Mouse (Mus musculus): Measurements from ENCODE around the gene Ppp2r5a.

Gene Ppp2r5a

DNA sequence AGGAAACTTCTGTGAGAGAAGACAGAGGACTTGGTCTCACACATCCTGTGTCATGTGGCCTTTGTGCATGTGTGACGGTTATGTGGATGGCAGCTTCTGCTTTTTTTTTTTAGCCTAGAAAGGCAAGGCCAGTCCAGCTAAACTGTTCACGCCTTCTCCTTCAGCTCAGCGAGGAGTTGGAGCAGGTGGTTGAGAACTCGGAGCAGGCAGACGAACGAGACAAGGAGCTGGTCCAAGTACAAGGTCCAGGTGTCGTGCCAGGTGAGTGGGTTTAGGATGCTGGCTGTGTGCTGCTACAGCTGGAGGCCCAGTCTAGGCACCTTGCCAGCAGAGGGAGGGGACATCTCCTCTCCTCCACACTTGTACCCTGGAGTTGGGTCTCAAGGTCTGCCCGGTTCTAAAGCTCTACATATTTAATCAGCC is 75.0 kb downstream of the Ppp2r5a start:
- DNase-seq (ENCODE audit: extremely low read depth, low read depth, low spot score) = no peak

DNA sequence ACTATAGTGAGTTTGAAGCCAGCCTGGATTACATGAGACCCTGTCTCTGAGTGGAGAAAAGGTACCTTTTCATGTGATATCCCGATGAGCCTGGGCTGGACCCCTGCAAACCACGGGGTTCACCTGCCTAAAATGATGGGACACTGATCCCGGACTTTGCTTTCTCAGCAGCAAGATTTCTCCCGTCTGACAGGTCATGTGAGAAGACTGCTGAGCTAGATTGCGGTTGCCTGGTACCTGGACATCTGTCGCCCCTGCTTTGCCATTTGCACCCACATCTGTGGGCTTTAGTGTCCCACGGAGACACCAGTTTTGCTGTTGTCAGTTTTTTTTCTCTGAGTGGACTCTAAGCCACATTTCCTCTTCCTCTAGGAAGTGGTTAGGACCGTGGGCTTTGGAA is 75.8 kb downstream of the Ppp2r5a start:
- no peak for DNase-seq (ENCODE audit: extremely low read depth, low read depth, low spot score)

DNA sequence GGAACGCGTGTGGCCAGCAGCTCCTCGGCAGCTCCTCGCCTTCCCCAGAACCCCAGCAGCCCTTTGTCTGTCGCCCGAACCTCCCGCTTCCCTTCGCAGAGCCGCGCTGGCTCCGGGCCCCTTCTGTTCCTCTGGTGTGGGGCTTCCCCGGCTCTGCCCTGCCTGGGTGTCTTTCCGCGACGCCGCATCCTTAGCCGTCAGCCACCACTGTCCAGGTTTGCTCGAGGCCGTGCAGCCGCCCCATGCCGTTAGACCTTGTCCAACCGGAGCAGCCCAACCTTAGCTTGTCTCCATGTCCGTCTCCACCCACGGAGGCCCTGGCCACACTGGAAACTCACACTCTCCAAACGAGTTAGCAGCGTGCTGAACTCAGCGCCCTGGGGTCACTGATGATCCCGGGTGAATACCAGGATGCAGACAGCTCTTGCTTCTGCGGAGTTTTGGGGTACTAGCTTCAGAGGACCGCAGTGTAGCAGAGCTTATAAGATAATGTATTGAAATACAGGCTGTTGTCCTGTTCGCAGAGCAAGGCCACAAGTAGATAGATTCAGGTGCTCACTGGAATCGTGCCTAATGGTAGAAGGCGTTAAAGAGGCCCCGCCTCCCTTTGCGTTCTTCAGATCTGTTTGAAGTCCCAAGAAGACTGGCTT is 76.7 kb downstream of the Ppp2r5a start:
- DNase-seq (ENCODE audit: extremely low read depth, low read depth, low spot score) = no peak

DNA sequence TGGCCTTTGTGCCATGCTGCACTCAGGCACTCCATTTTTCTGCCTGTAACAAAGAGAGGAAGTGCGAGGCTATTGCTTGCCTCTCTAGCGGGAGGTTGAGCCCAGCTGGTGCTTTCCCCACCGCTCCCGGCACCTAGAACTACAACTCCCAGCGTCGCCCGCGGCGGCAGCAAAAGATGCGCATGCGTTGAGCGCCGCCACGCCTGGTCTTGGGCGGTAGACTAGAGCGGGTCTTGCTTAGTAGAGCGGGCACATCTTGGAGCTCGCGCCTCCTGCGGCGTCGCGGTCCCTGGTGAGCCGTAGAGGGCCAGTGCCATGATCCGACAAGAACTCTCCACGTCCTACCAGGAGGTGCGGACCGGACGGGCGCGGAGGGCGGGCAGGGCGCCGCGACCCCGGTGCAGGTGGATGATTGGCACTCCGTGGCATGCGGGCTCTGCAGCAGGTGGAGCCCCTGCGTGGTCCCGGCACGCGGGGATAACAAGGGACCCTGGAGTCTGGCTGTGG is 77.3 kb downstream of the Ppp2r5a start, which contains the start of gene Tmem206:
TSS of gene Tmem206 (plus strand) at position 187 of the 507 bp plus-strand sequence.
- no peak for DNase-seq (ENCODE audit: extremely low read depth, low read depth, low spot score)

DNA sequence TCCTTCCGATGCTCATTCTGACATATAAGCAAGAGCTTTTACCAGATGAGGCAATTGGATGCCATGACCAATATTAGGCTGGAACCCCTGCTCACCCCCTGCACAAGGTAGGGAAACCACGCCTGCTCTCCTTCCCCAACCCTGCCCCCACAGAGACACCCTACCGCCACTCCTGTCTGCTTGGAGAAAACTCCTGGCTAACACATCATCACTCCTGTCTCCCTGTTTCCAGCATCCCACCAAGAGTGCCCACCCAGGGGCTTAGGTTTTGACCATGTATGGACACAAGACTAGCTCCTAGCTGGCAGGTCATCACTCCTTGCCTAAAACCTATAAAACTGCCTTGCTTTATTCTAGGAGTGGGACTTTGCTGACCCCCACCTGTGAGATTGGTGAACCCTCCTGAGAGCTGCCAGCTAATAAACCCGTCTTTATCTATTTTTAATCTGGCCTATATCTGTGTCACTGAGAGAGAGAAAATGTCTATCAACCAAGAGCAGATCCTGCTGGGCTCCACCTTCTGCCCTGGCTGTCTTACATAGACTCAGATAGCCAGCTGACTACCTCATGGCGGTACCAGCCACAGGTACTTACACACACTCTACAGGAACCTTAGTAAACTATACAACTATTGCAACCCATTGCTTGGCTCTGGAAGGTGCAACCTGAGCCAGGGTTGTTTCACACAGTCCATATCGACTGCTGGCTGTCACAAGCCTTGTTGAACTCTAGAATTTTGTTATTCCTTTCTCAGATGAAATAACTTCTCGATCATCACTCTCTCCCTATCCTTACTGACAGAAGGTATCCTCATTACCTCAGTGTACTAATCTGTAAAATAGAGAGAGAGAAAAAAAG is 78.1 kb downstream of the Ppp2r5a start:
- DNase-seq (ENCODE audit: extremely low read depth, low read depth, low spot score) = no peak

DNA sequence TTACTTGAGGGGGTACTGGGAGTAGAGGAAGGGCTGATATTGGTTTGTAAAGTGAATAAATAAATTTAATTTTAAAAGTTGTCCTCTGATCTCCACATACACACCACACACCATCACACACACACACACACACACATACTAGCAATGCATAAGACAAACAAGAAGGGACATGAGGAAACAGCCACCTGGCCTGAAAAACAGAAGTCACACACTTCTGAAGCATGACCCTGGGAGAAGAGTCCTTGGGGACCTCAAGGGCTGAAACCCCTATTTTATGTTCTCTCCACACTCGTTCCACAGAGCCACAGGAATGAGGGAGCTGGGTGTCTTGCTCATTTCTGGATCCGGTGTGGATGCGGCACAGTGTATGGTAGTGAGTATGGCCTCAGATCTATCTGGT is 79.7 kb downstream of the Ppp2r5a start:
- no peak for DNase-seq (ENCODE audit: extremely low read depth, low read depth, low spot score)

DNA sequence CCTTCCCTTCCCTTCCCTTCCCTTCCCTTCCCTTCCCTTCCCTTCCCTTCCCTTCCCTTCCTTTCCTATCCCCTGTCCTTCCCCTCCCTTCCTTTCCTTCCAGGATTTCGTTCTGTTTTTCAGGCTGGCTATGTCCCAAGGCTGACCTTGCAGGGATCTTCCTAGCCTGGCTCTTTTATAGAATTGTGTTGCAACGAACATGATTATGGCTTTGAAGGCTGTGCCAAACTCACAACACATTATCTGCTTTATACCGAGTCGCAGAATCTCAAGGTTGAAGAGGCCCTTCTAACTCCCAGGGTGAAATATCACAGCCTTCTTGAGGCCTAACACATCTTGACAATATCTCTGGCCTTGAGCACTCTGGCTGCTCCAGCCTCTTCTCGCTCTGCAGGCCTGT is 84.4 kb downstream of the Ppp2r5a start:
- DNase-seq (ENCODE audit: extremely low read depth, low read depth, low spot score) = no peak

DNA sequence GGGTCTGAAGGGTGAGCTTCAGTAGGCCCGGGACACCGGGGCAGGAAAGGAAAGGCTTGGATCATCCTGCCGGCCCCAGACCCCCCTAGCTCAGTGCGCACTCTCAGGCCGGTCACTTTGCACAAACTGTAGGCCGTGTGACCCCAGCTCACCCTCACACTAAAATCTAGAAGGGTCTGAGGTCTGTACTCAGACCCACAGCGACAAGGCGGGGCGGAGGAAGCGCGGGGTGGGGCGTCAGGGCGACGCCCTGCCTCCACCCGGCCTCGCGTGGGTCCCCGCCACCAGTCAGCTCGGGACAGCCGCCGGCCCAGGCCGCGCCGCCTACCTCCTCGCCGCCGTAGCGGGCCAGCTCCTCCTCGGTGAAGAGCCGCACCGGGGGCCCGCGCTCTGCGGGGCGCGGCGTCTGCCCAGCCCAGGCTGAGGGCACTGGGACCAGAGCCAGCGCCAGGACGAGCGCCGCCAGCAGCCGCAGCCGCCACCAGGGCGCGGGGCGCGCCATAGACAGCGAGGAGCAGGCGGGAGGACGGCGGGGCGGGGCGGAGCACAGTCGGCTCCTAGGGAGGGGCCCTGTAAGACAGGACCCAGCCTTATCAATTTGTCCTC is 85.4 kb downstream of the Ppp2r5a start, which contains the start of gene Nenf:
TSS of gene Nenf (minus strand) at position 604 of the 606 bp plus-strand sequence.
- no peak for DNase-seq (ENCODE audit: extremely low read depth, low read depth, low spot score)

DNA sequence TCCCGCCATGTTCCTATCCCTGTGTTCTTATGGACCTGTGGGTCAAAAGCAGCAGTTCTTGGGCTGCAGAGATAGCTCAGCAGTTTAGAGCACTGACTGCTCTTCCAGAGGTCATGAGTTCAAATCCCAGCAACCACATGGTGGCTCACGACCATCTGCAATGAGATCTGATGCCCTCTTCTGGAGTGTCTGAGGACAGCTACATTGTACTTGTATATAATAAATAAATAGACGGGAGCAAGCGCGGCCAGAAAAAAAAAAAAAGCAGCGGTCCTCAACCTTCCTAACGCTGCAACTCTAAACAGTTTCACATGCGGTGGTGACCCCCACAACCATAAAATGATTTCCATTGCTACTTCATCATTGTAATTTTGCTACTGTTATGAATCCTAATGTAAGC is 86.3 kb downstream of the Ppp2r5a start:
- no peak for DNase-seq (ENCODE audit: extremely low read depth, low read depth, low spot score)

DNA sequence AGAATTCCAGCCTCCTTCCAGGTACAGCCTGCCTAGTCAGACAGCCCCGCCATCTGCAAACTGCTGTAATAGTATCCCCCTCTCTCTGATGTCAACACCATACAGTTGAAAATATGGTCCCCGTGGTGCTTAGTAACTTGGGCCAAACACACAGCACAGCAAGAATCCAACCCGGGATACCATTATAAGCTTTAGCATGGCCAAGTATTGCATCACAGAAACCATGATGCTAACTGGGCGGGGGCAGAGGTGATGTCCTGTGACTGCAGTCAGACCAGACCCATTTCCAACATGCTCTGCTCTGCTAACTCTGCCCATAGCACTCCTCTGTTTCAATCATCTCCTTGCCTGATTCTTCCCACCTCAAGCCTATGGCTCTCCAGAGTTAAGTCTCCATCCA is 89.1 kb downstream of the Ppp2r5a start:
- no peak for DNase-seq (ENCODE audit: extremely low read depth, low read depth, low spot score)

DNA sequence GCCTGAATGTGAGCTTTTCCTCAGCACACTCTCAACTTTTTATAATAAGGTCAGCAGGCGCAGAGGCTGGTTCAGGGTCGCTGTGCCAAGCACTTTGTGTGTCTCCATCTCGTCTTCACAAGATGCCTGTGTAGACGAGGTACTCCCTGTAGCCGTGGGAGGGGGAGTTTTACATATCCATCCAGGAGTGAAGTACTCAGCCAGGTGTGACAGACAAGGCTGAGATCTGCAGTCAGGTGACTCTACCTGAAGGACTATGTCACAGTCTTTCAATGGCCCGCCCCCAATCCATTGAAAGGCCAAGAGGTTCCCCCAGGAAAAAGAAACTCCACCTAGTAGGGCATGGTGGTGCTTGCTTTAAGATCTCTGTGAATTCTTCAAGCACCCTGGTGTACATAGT is 89.9 kb downstream of the Ppp2r5a start:
- no peak for DNase-seq (ENCODE audit: extremely low read depth, low read depth, low spot score)

DNA sequence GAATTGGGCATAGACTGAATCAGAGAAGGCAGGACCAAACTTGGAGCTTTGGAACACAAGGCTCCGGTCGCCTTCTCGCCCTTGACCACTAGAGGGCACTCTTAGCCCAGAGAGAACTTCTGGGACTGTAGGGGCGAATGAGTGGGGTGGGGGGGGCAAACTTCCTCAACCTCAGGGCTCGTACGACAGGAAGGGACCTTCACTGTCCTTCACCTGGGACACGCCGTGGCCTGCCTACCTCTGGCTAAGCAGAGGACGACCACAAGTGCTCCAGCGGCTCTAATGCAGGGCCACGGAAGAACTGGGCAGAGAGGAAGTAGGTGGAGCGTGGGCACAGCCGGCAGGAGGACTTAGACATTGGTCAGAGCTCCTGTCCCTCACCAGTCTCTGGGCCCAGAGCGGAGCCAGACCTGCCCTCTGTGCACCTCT is 90.5 kb downstream of the Ppp2r5a start:
- DNase-seq (ENCODE audit: extremely low read depth, low read depth, low spot score) = no peak

DNA sequence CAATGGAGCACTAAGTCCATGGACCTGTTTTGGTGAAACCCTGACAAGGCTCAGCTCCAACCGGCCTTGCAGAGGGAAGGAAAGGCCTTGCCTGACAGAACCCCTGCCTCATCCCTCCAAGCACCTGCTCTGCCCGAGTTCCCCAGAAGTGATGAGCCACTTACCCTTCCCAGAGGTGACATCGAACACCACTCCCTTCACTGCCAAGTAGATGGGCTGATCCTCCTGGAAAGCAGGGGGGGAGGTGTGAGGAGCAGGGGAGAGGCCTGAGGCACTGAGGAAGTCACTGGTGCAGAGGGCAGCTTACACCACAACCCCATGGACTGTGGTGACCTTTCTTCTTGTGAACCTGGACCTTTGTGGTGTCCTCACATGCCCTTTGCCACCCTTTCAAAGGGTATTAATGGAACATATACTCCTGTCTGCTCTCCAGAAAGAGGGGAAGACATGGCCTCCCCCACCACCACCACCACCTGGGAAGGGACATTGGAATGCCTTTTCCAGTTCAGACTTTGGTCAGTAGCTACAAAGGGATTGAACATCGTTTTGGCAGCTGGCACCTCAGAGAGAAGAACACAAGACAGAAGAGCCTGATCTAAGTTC is 91.7 kb downstream of the Ppp2r5a start:
- DNase-seq (ENCODE audit: extremely low read depth, low read depth, low spot score) = no peak

DNA sequence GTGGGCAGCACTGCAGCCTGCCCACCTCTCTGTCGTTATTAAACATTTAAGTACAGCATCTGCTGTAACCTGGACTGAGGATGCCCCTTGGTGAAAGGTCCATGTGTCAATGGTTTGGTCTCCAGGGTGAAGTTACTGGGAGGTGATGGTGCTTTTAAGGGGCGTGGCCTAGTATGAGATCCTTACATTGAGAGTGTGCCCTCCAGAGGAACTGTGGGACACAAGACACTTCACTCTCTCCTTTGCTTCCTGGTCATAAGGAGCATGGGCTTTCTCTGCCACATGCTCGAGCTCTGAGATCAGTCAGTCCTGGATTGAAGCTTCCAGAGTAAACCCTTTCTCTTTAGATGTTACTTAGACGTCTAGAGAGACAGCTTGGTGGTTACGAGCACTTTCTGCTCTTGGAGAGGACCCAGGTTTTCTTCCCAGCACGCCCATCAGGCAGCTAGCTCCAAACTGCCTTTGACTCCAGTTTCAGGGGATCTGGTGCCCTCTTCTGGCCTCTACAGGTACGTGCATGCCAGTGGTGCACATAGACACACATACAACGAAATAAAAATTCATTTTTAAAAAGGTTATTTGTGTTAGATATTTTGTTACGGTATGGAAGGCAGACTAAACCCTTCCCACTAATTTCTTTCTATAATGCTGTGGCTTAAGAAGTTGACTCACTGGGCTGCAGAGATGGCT is 95.2 kb downstream of the Ppp2r5a start:
- no peak for DNase-seq (ENCODE audit: extremely low read depth, low read depth, low spot score)

DNA sequence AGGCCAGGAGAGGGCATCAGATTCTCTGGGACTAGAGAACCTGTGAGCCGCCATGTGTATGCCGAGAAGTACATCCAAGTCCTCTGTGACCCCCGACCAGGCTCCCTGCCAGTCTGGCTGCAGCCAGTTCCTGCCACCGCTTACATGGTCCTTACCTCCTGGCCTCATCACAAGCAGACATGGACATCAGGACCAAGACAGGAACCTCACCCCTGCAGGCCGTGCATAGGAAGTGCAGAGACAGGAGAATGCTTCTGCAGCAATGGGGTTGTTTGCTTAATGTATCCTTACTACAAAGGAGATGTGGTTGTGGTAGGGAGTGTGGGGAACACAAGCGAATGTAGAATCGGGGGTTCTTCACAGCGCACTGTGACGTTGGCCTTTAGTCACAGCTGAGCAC is 96.8 kb downstream of the Ppp2r5a start:
- DNase-seq (ENCODE audit: extremely low read depth, low read depth, low spot score) = no peak

DNA sequence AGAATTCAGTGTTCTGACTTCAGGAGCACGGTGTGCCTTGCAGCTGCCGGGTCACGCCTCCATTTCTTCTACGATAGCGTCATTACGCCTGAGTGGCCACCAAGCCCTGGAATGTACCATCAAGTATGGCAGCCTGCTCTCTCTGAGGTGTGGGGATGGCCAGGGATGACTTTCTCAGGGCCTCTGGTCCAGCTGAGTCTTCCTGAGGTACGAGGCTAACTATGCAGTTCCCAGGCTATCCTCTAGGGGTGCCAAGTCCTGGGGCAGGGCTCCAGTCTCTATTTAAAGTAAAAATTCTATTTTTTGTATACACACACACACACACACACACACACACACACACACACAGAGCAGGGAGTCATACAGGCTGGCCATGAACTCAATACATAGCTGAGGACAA is 97.5 kb downstream of the Ppp2r5a start:
- no peak for DNase-seq (ENCODE audit: extremely low read depth, low read depth, low spot score)

DNA sequence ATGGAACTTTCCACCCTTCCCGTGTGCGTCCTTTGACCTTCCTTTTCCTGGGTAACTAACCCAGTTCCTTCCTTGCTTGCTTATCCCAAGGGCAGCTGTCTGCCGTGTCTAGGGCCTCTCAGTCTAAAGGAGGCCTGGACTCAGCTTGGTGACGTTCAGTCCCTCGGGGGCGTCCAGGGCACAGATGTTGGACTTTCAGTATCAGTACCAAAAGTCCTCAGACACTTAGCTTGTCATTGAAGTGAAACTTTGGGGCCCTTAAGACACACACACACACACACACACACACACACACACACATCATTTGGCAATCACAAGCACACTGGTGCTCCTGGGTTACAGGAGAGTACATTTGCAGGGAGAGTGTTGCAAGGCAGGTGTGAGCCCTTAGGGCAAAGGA is 98.9 kb downstream of the Ppp2r5a start:
- DNase-seq (ENCODE audit: extremely low read depth, low read depth, low spot score) = no peak

DNA sequence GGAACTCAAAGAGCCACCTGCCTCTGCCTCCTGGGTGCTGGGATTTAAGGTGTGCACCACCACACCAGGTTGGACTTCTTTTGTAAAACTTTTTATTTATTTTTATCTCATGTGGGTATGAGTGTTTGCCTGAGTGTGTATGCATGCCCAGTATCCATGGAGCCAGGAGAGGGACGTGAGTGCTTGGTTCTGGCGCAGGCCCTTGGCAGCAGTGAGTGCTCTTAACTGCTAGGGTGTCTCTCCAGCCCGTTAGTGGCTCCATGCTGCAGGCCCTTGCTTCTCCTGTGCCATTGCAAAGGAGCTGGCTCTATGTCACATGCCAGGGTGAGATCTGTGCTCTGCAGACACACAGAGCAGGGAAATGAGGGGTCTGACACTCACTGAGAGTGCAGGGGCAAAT is 99.3 kb downstream of the Ppp2r5a start:
- DNase-seq (ENCODE audit: extremely low read depth, low read depth, low spot score) = no peak

Measured in fat pad, adult 2 months (tissue).